Mouse (Mus musculus): ENCODE results near the gene Gm26566. TPM values are rescaled to one million over a fixed set of nuclear protein-coding genes. Genes with fewer than 3 reads are reported as not detected.
A peak's percentile ranks its signal among the peaks of the same experiment; 100 is the strongest.
"Not testable (repeated sequence)": the region's sequence is repeated elsewhere in the genome, so short reads cannot be mapped to it uniquely, and the experiment has no call there.

The Gm26566 gene
- total RNA-seq, 2 experiments from 2014 or later: 0.31 to 0.34 TPM

- no peak for DNase-seq
Observed at GRCm38 (mm10) chr4:88739036-88739435, 17.4 kb downstream of the Gm26566 start.

- DNase-seq: no peak
Observed at GRCm38 (mm10) chr4:88741426-88741825, 19.8 kb downstream of the Gm26566 start.

GRCm38 (mm10) chr4:88742771-88743371 is 21.3 kb downstream of the Gm26566 start:
- no peak for DNase-seq

GRCm38 (mm10) chr4:88744207-88744606 is 22.6 kb downstream of the Gm26566 start:
- DNase-seq: no peak

- DNase-seq: no peak
Observed at GRCm38 (mm10) chr4:88749926-88750325, 28.3 kb downstream of the Gm26566 start.

GRCm38 (mm10) chr4:88754818-88755340 is 33.3 kb downstream of the Gm26566 start, which contains the start of gene Gm13271:
Gm13271 (plus strand) TSS chr4:88754868.
- DNase-seq: peak; percentile 62

- not testable (repeated sequence) for DNase-seq
Observed at GRCm38 (mm10) chr4:88756581-88757513, 35.2 kb downstream of the Gm26566 start.

GRCm38 (mm10) chr4:88757628-88758031 is 36.0 kb downstream of the Gm26566 start:
- peak; percentile 79 for DNase-seq

- not testable (repeated sequence) for DNase-seq
Observed at GRCm38 (mm10) chr4:88758751-88759150, 37.1 kb downstream of the Gm26566 start.

- peak; percentile 35 for DNase-seq
Observed at GRCm38 (mm10) chr4:88759610-88760268, 38.1 kb downstream of the Gm26566 start, which contains the start of gene Gm13283. Gm13283 (plus strand) TSS chr4:88760119.

GRCm38 (mm10) chr4:88760431-88760830 is 38.8 kb downstream of the Gm26566 start:
- peak; percentile 59 for DNase-seq

GRCm38 (mm10) chr4:88761776-88762175 is 40.2 kb downstream of the Gm26566 start:
- DNase-seq: peak; percentile 64

- DNase-seq: not testable (repeated sequence)
Observed at GRCm38 (mm10) chr4:88762341-88762740, 40.7 kb downstream of the Gm26566 start.

- not testable (repeated sequence) for DNase-seq
Observed at GRCm38 (mm10) chr4:88763384-88764018, 41.9 kb downstream of the Gm26566 start.

Other genes starting within 250 kb of the Gm26566 start
- gene Ifnb1, start 199.0 kb upstream of the Gm26566 start, total RNA-seq (2021): not detected
- not detected for gene Ifna15, start 163.6 kb upstream of the Gm26566 start, total RNA-seq (2021)
- gene Ifna14, start 150.0 kb upstream of the Gm26566 start, total RNA-seq (2021): not detected
- gene Ifna9, start 129.4 kb upstream of the Gm26566 start, total RNA-seq (2021): not detected
- gene Ifna12, start 118.4 kb upstream of the Gm26566 start, total RNA-seq (2021): not detected
- not detected for gene C87499, start 87.4 kb upstream of the Gm26566 start, total RNA-seq (2021)
- not detected for gene Ifna13, start 77.3 kb upstream of the Gm26566 start, total RNA-seq (2021)
- gene Ifna16, start 44.9 kb upstream of the Gm26566 start, total RNA-seq (2021): not detected
- not detected for gene Ifna2, start 37.9 kb upstream of the Gm26566 start, total RNA-seq (2021)
- gene Ifnab, start 30.4 kb upstream of the Gm26566 start, total RNA-seq (2021): not detected
- gene Klhl9, start 660 bp downstream of the Gm26566 start, total RNA-seq (2021): 10 to 100 TPM; 57.1 to 66.3 TPM
- gene Gm13271, start 33.1 kb downstream of the Gm26566 start, total RNA-seq (2021): not detected
- not detected for gene Gm13283, start 38.3 kb downstream of the Gm26566 start, total RNA-seq (2021)
- gene Gm13290, start 52.0 kb downstream of the Gm26566 start, total RNA-seq (2021): not detected
- not detected for gene Gm13289, start 55.1 kb downstream of the Gm26566 start, total RNA-seq (2021)
- gene Gm13272, start 58.0 kb downstream of the Gm26566 start, total RNA-seq (2021): not detected
- not detected for gene Ifnz, start 60.3 kb downstream of the Gm26566 start, total RNA-seq (2021)
- gene Gm13276, start 63.9 kb downstream of the Gm26566 start, total RNA-seq (2021): not detected
- not detected for gene Gm13277, start 66.8 kb downstream of the Gm26566 start, total RNA-seq (2021)
- not detected for gene Gm13278, start 69.7 kb downstream of the Gm26566 start, total RNA-seq (2021)
- not detected for gene Gm13275, start 72.7 kb downstream of the Gm26566 start, total RNA-seq (2021)
- gene Gm13279, start 75.6 kb downstream of the Gm26566 start, total RNA-seq (2021): not detected
- under 1 TPM in 1 of 2 experiments, not detected in 1; 0.21 TPM for gene Gm13285, start 77.9 kb downstream of the Gm26566 start, total RNA-seq (2021)
- gene Gm13287, start 81.4 kb downstream of the Gm26566 start, total RNA-seq (2021): not detected
- not detected for gene Gm13288, start 83.7 kb downstream of the Gm26566 start, total RNA-seq (2021)
- gene Ifna7, start 94.4 kb downstream of the Gm26566 start, total RNA-seq (2021): not detected
- gene Ifna11, start 98.2 kb downstream of the Gm26566 start, total RNA-seq (2021): not detected
- not detected for gene Ifna6, start 105.6 kb downstream of the Gm26566 start, total RNA-seq (2021)
- not detected for gene Ifna5, start 113.7 kb downstream of the Gm26566 start, total RNA-seq (2021)
- gene Ifna4, start 120.1 kb downstream of the Gm26566 start, total RNA-seq (2021): not detected
- gene Ifna1, start 128.3 kb downstream of the Gm26566 start, total RNA-seq (2021): not detected
- gene Ifne, start 158.4 kb downstream of the Gm26566 start, total RNA-seq (2021): not detected